Mouse (Mus musculus): ENCODE results near the gene Reg1.
"Not testable (repeated sequence)": the region's sequence is repeated elsewhere in the genome, so short reads cannot be mapped to it uniquely, and the experiment has no call there.

Gene Reg1

GRCm38 (mm10) chr6:78422411-78422810 is at the start of gene Reg1:
Gene Reg1 (plus strand): TSS chr6:78422711.
- not testable (repeated sequence) for DNase-seq

- no peak for DNase-seq
These were observed 43.7 kb upstream of the Reg1 start, which contains the start of gene Reg3d for GRCm38 (mm10) chr6:78378765-78379164. Gene Reg3d (minus strand): TSS chr6:78378865.

GRCm38 (mm10) chr6:78380409-78380808 is 42.1 kb upstream of the Reg1 start, which contains the start of gene Reg3a:
Gene Reg3a (plus strand): TSS chr6:78380709.
- no peak for DNase-seq

GRCm38 (mm10) chr6:78385609-78386008 is 36.9 kb upstream of the Reg1 start:
- DNase-seq: no peak

- not testable (repeated sequence) for DNase-seq
These were observed 27.2 kb upstream of the Reg1 start, which contains the start of gene Reg2 for GRCm38 (mm10) chr6:78395323-78395722. Gene Reg2 (plus strand): TSS chr6:78395623.

GRCm38 (mm10) chr6:78425497-78425896 is 3.0 kb downstream of the Reg1 start:
- DNase-seq: no peak

GRCm38 (mm10) chr6:78447202-78447601 is 24.7 kb downstream of the Reg1 start:
- no peak for DNase-seq

- no peak for DNase-seq
These were observed 25.9 kb downstream of the Reg1 start for GRCm38 (mm10) chr6:78448409-78448808.

GRCm38 (mm10) chr6:78452804-78453203 is 30.3 kb downstream of the Reg1 start:
- no peak for DNase-seq

- no peak for DNase-seq
These were observed 37.8 kb downstream of the Reg1 start for GRCm38 (mm10) chr6:78460191-78460825.

- DNase-seq: no peak
These were observed 39.8 kb downstream of the Reg1 start for GRCm38 (mm10) chr6:78462360-78462759.

- DNase-seq: no peak
These were observed 40.8 kb downstream of the Reg1 start for GRCm38 (mm10) chr6:78463266-78463665.

- no peak for DNase-seq
These were observed 46.3 kb downstream of the Reg1 start, which contains the start of gene Reg3g for GRCm38 (mm10) chr6:78468772-78469171. Gene Reg3g (minus strand): TSS chr6:78468872.

GRCm38 (mm10) chr6:78469287-78469686 is 46.8 kb downstream of the Reg1 start:
- DNase-seq: no peak
